Mouse (Mus musculus) ovary, adult 10 weeks (tissue): ENCODE data around the gene Obox1. TPM values are rescaled to one million over a fixed set of nuclear protein-coding genes. Genes with fewer than 3 reads are reported as not detected.

Source experiments
- polyA plus RNA-seq: library from polyadenylated mRNA; stranded (reverse); fragments of 350-450 nt; fragmentation: Illumina TruSeq; extraction: RNeasy Lipid Tissue Mini Kit (QIAGEN cat#74804); gene quantifications from one replicate; pipeline ENCODE4 v1.2.3, GENCODE M21; 2014

The Obox1 gene
- polyA plus RNA-seq = 92.4 TPM

DNA sequence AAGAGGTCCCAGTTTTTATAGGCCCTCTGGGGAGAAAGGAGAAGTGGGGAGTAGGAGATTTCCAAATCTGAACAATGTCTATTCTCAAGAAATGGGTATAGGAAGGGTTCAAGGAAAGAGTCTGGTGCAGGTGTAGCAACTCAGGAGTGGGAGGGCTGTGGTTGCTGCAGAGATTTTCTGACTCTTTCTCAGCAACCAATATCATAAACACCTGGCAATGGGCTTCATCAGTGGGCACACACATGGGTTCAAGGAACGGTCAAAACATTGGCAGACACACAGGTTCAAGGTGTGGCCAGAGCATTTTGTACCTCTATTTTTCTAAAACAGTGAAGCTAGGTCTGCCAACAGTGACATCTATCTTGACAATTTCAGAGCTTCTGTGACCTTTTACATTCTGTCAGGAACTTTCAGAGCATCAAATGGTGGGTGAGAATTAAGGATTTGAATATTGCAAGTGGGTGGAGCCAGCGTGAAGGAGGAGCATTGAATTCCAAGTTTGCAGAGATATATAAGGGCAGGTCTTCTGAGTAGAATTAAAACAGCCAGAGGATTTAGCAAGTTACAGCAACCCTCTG is at the start of gene Obox1, which contains the start of gene Obox2:
Obox1 (plus strand) TSS at position 528 of the 578 bp plus-strand sequence.
Obox2 (plus strand) TSS at position 301 of the 578 bp plus-strand sequence.

Other genes starting within 250 kb of the Obox1 start
- gene Obox2, start 227 bp upstream of the Obox1 start, polyA plus RNA-seq = 164 TPM